Mouse (Mus musculus) frontal cortex, postnatal 14 days (tissue): Measurements from ENCODE around the gene Ints6.

Experiments used
- DNase-seq, 2 experiments: peaks; one replicate each; pipeline ENCODE4 v3.0.0; 2022; ENCODE audit warnings: low spot score in 2 of 2

The Ints6 gene

GRCm38 (mm10) chr14:62761036-62761881 lies at the start of gene Ints6:
Gene Ints6, minus strand, starts transcription at chr14:62761169.
- peak; percentile 97 to 99 for DNase-seq

- DNase-seq, result no peak
These were observed 47.9 kb upstream of the Ints6 start for GRCm38 (mm10) chr14:62808661-62809523.

- no peak for DNase-seq
These were observed 46.0 kb upstream of the Ints6 start for GRCm38 (mm10) chr14:62806921-62807320.

GRCm38 (mm10) chr14:62803204-62803603 lies 42.2 kb upstream of the Ints6 start:
- no peak for DNase-seq

GRCm38 (mm10) chr14:62800791-62801190 lies 39.8 kb upstream of the Ints6 start:
- peak in 1 of 2 experiments; percentile 6 for DNase-seq

GRCm38 (mm10) chr14:62798608-62799101 lies 37.7 kb upstream of the Ints6 start:
- no peak for DNase-seq

- no peak for DNase-seq
These were observed 34.8 kb upstream of the Ints6 start for GRCm38 (mm10) chr14:62795719-62796118.

GRCm38 (mm10) chr14:62789282-62789681 lies 28.3 kb upstream of the Ints6 start:
- no peak for DNase-seq

- DNase-seq, result no peak
These were observed 22.0 kb upstream of the Ints6 start for GRCm38 (mm10) chr14:62782981-62783380.

GRCm38 (mm10) chr14:62780520-62781316 lies 19.7 kb upstream of the Ints6 start:
- no peak for DNase-seq

- no peak for DNase-seq
These were observed 17.1 kb upstream of the Ints6 start for GRCm38 (mm10) chr14:62778095-62778494.

- no peak for DNase-seq
These were observed 14.1 kb upstream of the Ints6 start for GRCm38 (mm10) chr14:62775034-62775433.

- DNase-seq, result no peak
These were observed 13.3 kb upstream of the Ints6 start for GRCm38 (mm10) chr14:62774246-62774645.

GRCm38 (mm10) chr14:62773766-62774165 lies 12.8 kb upstream of the Ints6 start:
- no peak for DNase-seq

GRCm38 (mm10) chr14:62765398-62765797 lies 4.4 kb upstream of the Ints6 start:
- DNase-seq, result no peak

- DNase-seq, result no peak
These were observed 3.4 kb upstream of the Ints6 start for GRCm38 (mm10) chr14:62764371-62764770.

- DNase-seq, result peak in 1 of 2 experiments; percentile 22
These were observed 974 bp upstream of the Ints6 start for GRCm38 (mm10) chr14:62761943-62762342.

- peak; percentile 50 to 59 for DNase-seq
These were observed 491 bp downstream of the Ints6 start for GRCm38 (mm10) chr14:62760321-62761035.

- DNase-seq, result peak; percentile 57 to 63
These were observed 1.1 kb downstream of the Ints6 start for GRCm38 (mm10) chr14:62759771-62760320.

GRCm38 (mm10) chr14:62758714-62759113 lies 2.3 kb downstream of the Ints6 start:
- no peak for DNase-seq
